ENCODE assay signal across 11 mouse cellular contexts in genomic region chr7:116223010-116223783, GRCm38 (mm10).
A peak's percentile ranks its signal among the peaks of the same experiment; 100 is the strongest.
DNase-seq lines count a peak whose midpoint lies in the region; ATAC-seq lines count a peak whose summit lies in the region.
"Had no signal": no experiment of that assay in that cellular context is flagged by ENCODE, and none has a peak within 500 bp of the region (broad histone marks: within the 10 kb centered on the region; RNA-seq: fewer than 3 reads in every experiment).

No protein-coding gene starts in this region.

- H3K27ac ChIP-seq in hindbrain, embryonic 10.5 days = peak overlapping the region; percentile 56; the same call in 1 of the 2 replicates
- no peak overlapping the region for H3K27ac ChIP-seq in hindbrain, embryonic 13.5 days
- 0 out of 2 replicates have a peak overlapping the region, but pooled peaks have one; percentile 32 for H3K27ac ChIP-seq in midbrain, embryonic 14.5 days (replicated peaks; ENCODE audit: low read depth, low read length)
- H3K27ac ChIP-seq: embryonic facial prominence, embryonic 12.5 days had no signal

- ATAC-seq in hindbrain, embryonic 13.5 days (ENCODE audit: low FRiP score) = no peak
- no peak; the same call in 1 of the 2 replicates for ATAC-seq in midbrain, embryonic 14.5 days (ENCODE audit: low FRiP score, low TSS enrichment)
- ATAC-seq: forebrain, postnatal 0 days had no signal

- 0 out of 2 replicates have a peak, but pooled peaks cover 3% of the 10 kb centered on the region for H3K9me3 ChIP-seq in hindbrain, embryonic 10.5 days
- H3K9me3 ChIP-seq in hindbrain, embryonic 13.5 days = no peaks in the 10 kb centered on the region
- H3K9me3 ChIP-seq in midbrain, embryonic 14.5 days (ENCODE audit: control insufficient read depth, low read length) = no peaks in the 10 kb centered on the region
- H3K9me3 ChIP-seq: embryonic facial prominence, embryonic 12.5 days had no signal

- no peak overlapping the region for H3K4me3 ChIP-seq in hindbrain, embryonic 10.5 days
- no peak overlapping the region for H3K4me3 ChIP-seq in hindbrain, embryonic 13.5 days
- H3K4me3 ChIP-seq in midbrain, embryonic 14.5 days (replicated peaks; ENCODE audit: low read depth, low read length) = no peak overlapping the region
- H3K4me3 ChIP-seq: embryonic facial prominence, embryonic 12.5 days had no signal

- no peaks in the 10 kb centered on the region for H3K27me3 ChIP-seq in hindbrain, embryonic 10.5 days (ENCODE audit: insufficient read depth, poor library complexity, severe bottlenecking)
- H3K27me3 ChIP-seq in hindbrain, embryonic 13.5 days = no peaks in the 10 kb centered on the region
- H3K27me3 ChIP-seq in midbrain, embryonic 14.5 days (ENCODE audit: control insufficient read depth, insufficient read depth, low read length) = no peaks in the 10 kb centered on the region
- H3K27me3 ChIP-seq: embryonic facial prominence, embryonic 12.5 days had no signal

- H3K4me2 ChIP-seq in hindbrain, embryonic 13.5 days = no peak overlapping the region
- no peak overlapping the region for H3K4me2 ChIP-seq in midbrain, embryonic 14.5 days (ENCODE audit: low read length)
- H3K4me2 ChIP-seq: embryonic facial prominence, embryonic 12.5 days had no signal

- H3K36me3 ChIP-seq in hindbrain, embryonic 10.5 days = 0 out of 2 replicates have a peak, but pooled peaks cover 7% of the 10 kb centered on the region
- no peaks in the 10 kb centered on the region for H3K36me3 ChIP-seq in hindbrain, embryonic 13.5 days
- no peaks in the 10 kb centered on the region for H3K36me3 ChIP-seq in midbrain, embryonic 14.5 days (ENCODE audit: control insufficient read depth, insufficient read depth, low read length)
- H3K36me3 ChIP-seq: embryonic facial prominence, embryonic 12.5 days had no signal

- H3K4me1 ChIP-seq in hindbrain, embryonic 10.5 days (replicated peaks) = peaks cover 52% of the 10 kb centered on the region
- peaks cover 42% of the 10 kb centered on the region for H3K4me1 ChIP-seq in hindbrain, embryonic 13.5 days (replicated peaks)
- H3K4me1 ChIP-seq in midbrain, embryonic 14.5 days (ENCODE audit: control insufficient read depth, insufficient read depth, low read length) = peaks cover 11% of the 10 kb centered on the region; the same call in 1 of the 2 replicates

- H3K9ac ChIP-seq in hindbrain, embryonic 13.5 days = no peak overlapping the region
- no peak overlapping the region for H3K9ac ChIP-seq in midbrain, embryonic 14.5 days (replicated peaks; ENCODE audit: low read length)
- H3K9ac ChIP-seq: embryonic facial prominence, embryonic 12.5 days; forebrain, postnatal 0 days had no signal

- 37% methylated on average over 14 of the region's 14 CpGs for WGBS in hindbrain, embryonic 10.5 days
- WGBS in hindbrain, embryonic 13.5 days = 22% methylated on average over 14 of the region's 14 CpGs
- WGBS in midbrain, embryonic 14.5 days = 23% methylated on average over 14 of the region's 14 CpGs

- no peak for DNase-seq in hindbrain, embryonic 10.5 days (ENCODE audit: low spot score)
- DNase-seq in cerebellum, adult 11 months = peak; percentile 66
- peak; percentile 86 for DNase-seq in cerebellum, adult 9-11 months
- no peak for DNase-seq in midbrain, embryonic 14.5 days
- DNase-seq in layer of hippocampus, postnatal 10 days (ENCODE audit: low spot score in 2 of 2) = no peak
- DNase-seq in testis, postnatal 10 days (ENCODE audit: low spot score) = no peak
- DNase-seq: forebrain, postnatal 0 days; heart, adult 11 months; thymus, postnatal 4 days had no signal

Comparison
In these comparisons a context has a peak if more than half of its experiments do, and no peak if none do; other contexts are left out.
1. DNase-seq: peak in cerebellum, adult 11 months (single experiment) and cerebellum, adult 9-11 months (single experiment); none in hindbrain, embryonic 10.5 days (single experiment), midbrain, embryonic 14.5 days (single experiment), layer of hippocampus, postnatal 10 days (0 of 2) and testis, postnatal 10 days (single experiment).